Mouse (Mus musculus) midbrain, embryonic 14.5 days (tissue): Measurements from ENCODE around the gene Tfam. TPM values are rescaled to one million over a fixed set of nuclear protein-coding genes. Genes with fewer than 3 reads are reported as not detected.

ENCODE experiments used
- ATAC-seq: fragments of 200-750 bp; cut with Nextera tagmentation; 2 replicates; pipeline ENCODE4 v1.8.0; 2017; ENCODE audit warnings: moderate number of reproducible peaks, moderate library complexity; ENCODE audit not compliant: low FRiP score, low TSS enrichment
- DNase-seq: peaks from one replicate; pipeline ENCODE4 v3.0.0-alpha.2; 2015
- H3K27ac ChIP-seq: fragments of 300-500 bp; sonication (generic); replicated peaks from 2 replicates; pipeline ENCODE4 v1.5.1; 2014; ENCODE audit warnings: mild to moderate bottlenecking, low read depth, low read length, moderate library complexity
- H3K27me3 ChIP-seq: fragments of 300-500 bp; sonication (generic); 2 replicates; pipeline ENCODE4 v1.6.1; 2014; ENCODE audit warnings: low read length, control low read depth, mixed read lengths; ENCODE audit not compliant: control insufficient read depth, insufficient read depth
- H3K36me3 ChIP-seq: fragments of 300-500 bp; sonication (generic); 2 replicates; pipeline ENCODE4 v1.6.1; 2014; ENCODE audit warnings: low read length, control low read depth; ENCODE audit not compliant: control insufficient read depth, insufficient read depth
- H3K4me1 ChIP-seq: fragments of 300-500 bp; sonication (generic); 2 replicates; pipeline ENCODE4 v1.6.1; 2014; ENCODE audit warnings: mild to moderate bottlenecking, antibody characterized with exemption, low read length, control low read depth; ENCODE audit not compliant: control insufficient read depth, insufficient read depth
- H3K4me2 ChIP-seq: fragments of 300-500 bp; sonication (generic); 2 replicates; pipeline ENCODE4 v1.6.1; 2014; ENCODE audit warnings: mild to moderate bottlenecking, low read length, moderate library complexity
- H3K4me3 ChIP-seq: fragments of 300-500 bp; sonication (generic); replicated peaks from 2 replicates; pipeline ENCODE4 v1.5.1; 2014; ENCODE audit warnings: low read depth, low read length
- H3K9ac ChIP-seq: fragments of 300-500 bp; sonication (generic); replicated peaks from 2 replicates; pipeline ENCODE4 v1.6.1; 2014; ENCODE audit warnings: mild to moderate bottlenecking, low read length, moderate library complexity
- H3K9me3 ChIP-seq: fragments of 300-500 bp; sonication (generic); 2 replicates; pipeline ENCODE4 v1.6.1; 2016; ENCODE audit warnings: low read length, control low read depth, mixed read lengths; ENCODE audit not compliant: control insufficient read depth
- WGBS: fragments of 180-500 bp; shearing (Covaris S2); extraction: QIAGEN DNeasy Blood & Tissue Kit; methylation state at CpG from one replicate; pipeline ENCODE4 v1.1.7; 2014; 5-methylcytosine and 5-hydroxymethylcytosine counted together
- polyA plus RNA-seq: library from polyadenylated mRNA; unstranded; fragments of >200 nt; fragmentation: Nextera tagmentation; extraction: Ambion mirVana; gene quantifications from 2 replicates; pipeline ENCODE4 v1.2.1, GENCODE M21; 2014

Gene Tfam
- polyA plus RNA-seq: 38.5 and 50.1 TPM in 2 replicates

GRCm38 (mm10) chr10:71238240-71238554 lies at the start of gene Tfam:
TSS of gene Tfam (minus strand) at chr10:71238280.
- ATAC-seq (no peak), DNase-seq (no peak)
- peaks cover 21% of the 10 kb centered on the region for H3K36me3 ChIP-seq
- H3K4me3 ChIP-seq: peak within 1 kb of the TSS; percentile 86
- H3K9me3 ChIP-seq: no peaks in the 10 kb centered on the region
- H3K4me2 ChIP-seq: peak within 1 kb of the TSS; percentile 71
- H3K27ac ChIP-seq: peak within 1 kb of the TSS; percentile 70
- peaks cover 5% of the 10 kb centered on the region for H3K4me1 ChIP-seq
- WGBS: 5% methylated on average over 7 of the region's 7 CpGs
- no peaks in the 10 kb centered on the region for H3K27me3 ChIP-seq
- peak within 1 kb of the TSS; percentile 84 for H3K9ac ChIP-seq

DNA sequence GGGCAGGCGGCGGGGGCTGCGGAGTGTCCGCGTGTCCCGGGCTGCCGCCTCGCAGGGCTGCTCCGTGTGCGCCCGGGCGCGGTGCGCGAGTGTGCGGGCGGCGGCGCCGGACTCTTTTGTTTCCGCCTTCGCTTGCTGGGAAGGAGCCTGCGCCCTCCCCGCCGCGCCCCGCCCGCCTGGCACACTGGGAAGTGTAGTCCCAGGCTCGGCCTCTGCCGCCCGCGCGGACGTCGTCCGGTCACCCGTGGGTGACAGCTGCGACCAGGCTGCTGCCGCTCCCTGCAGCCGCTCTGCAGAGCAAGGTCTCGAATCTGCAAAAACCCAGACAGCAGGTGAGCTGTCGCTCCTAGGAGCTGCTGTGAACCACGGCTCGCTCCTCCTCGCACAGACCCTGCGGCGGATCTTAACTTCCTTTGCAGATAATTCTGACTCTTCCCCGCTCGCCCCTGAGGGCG lies 47.1 kb upstream of the Tfam start, which contains the start of gene Ube2d1:
Gene Ube2d1, minus strand, starts transcription at position 137 of the 455 bp plus-strand sequence.
- under 1% methylated on average over 47 of the region's 50 CpGs for WGBS
- DNase-seq: peak; percentile 94
- Histone ChIP-seq H3K4me3 (peak within 1 kb of the TSS; percentile 99), H3K4me1 (peaks cover 33% of the 10 kb centered on the region), H3K36me3 (peaks cover 5% of the 10 kb centered on the region), H3K27me3 (no peaks in the 10 kb centered on the region), H3K9me3 (no peaks in the 10 kb centered on the region), H3K9ac (peak within 1 kb of the TSS; percentile 99), H3K27ac (peak within 1 kb of the TSS; percentile 90), H3K4me2 (peak within 1 kb of the TSS; percentile 59)
- ATAC-seq: peak; percentile 95

DNA sequence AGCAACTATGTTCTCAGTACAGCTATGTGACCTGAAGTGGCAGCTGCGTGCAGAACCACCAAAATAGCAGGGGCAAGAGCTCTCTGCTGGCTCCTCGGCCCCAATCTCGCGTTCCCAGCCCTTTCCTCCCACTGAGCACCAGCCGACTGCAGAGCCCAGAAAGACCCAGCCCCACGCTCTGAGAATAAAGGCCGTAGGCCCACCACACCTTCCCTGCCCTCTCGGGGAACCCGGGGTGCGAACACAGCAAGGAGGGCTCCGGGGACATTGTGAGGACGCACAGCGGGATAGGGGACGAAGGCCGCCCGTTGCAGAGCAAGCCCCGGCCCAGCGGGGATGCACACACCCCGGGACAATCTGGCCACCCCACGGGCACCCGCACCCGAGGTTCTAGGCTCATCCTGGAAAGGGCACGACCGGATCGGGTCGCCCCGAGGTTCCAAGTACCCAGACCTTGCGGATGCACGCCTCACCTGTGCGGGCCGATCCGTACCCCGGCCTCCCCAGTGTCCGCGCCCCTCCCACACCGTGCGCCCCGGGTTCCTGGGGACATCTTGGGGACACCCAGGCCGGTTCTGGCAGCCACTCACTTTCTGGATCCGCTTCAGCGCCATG lies 46.5 kb upstream of the Tfam start:
- Histone ChIP-seq H3K27me3 (no peaks in the 10 kb centered on the region), H3K27ac (peak overlapping the region; percentile 90), H3K4me3 (peak overlapping the region; percentile 99), H3K9ac (peak overlapping the region; percentile 99), H3K9me3 (no peaks in the 10 kb centered on the region), H3K4me2 (peak overlapping the region; percentile 59), H3K4me1 (peaks cover 37% of the 10 kb centered on the region), H3K36me3 (peaks cover 5% of the 10 kb centered on the region)
- peak; percentile 81 for ATAC-seq
- under 1% methylated on average over 41 of the region's 41 CpGs for WGBS
- peak; percentile 70 for DNase-seq

GRCm38 (mm10) chr10:71284131-71284510 lies 46.0 kb upstream of the Tfam start:
- peak overlapping the region; percentile 90 for H3K27ac ChIP-seq
- peaks cover 39% of the 10 kb centered on the region for H3K4me1 ChIP-seq
- H3K9ac ChIP-seq: peak overlapping the region; percentile 99
- DNase-seq (peak; percentile 37), ATAC-seq (no peak)
- WGBS: 14% methylated on average over 8 of the region's 8 CpGs
- peak overlapping the region; percentile 59 for H3K4me2 ChIP-seq
- peak overlapping the region; percentile 99 for H3K4me3 ChIP-seq
- H3K9me3 ChIP-seq: no peaks in the 10 kb centered on the region
- no peaks in the 10 kb centered on the region for H3K27me3 ChIP-seq
- H3K36me3 ChIP-seq: peaks cover 5% of the 10 kb centered on the region

- 46% methylated on average over 9 of the region's 9 CpGs for WGBS
- peak; percentile 48 for DNase-seq
- H3K9ac ChIP-seq: no peak overlapping the region
- ATAC-seq: peak; percentile 11; the same call in 1 of the 2 replicates
- H3K9me3 ChIP-seq: no peaks in the 10 kb centered on the region
- H3K4me2 ChIP-seq: no peak overlapping the region
- H3K27me3 ChIP-seq: no peaks in the 10 kb centered on the region
- H3K36me3 ChIP-seq: 0 out of 2 replicates have a peak, but pooled peaks cover 2% of the 10 kb centered on the region
- peaks cover 20% of the 10 kb centered on the region for H3K4me1 ChIP-seq
- H3K27ac ChIP-seq: peak overlapping the region; percentile 14; the same call in 1 of the 2 replicates
- H3K4me3 ChIP-seq: no peak overlapping the region
Observed at GRCm38 (mm10) chr10:71273008-71273739, 35.1 kb upstream of the Tfam start.

DNA sequence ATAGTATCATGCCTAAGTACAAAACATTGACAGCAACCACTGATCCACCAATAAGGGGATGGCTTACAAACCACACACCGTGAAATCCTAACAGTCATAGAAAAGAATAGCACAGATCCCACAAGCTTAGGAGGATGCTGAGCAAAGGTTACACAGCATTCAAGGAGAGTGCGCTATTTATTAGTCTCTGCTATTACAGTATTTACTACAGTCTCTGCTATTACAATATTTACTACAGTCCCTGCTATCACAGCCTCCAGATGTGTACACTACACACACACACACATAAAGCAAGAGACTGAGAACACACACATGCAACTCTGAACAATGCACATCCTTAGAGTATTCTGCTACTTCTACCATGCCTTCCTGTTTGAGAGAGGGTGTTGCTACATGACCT lies 29.9 kb upstream of the Tfam start:
- peaks cover 6% of the 10 kb centered on the region for H3K4me1 ChIP-seq
- H3K27ac ChIP-seq: no peak overlapping the region
- no peak overlapping the region for H3K4me2 ChIP-seq
- H3K9ac ChIP-seq: no peak overlapping the region
- H3K4me3 ChIP-seq: no peak overlapping the region
- WGBS: 92% methylated on average over 2 of the region's 2 CpGs
- DNase-seq (no peak), ATAC-seq (no peak)
- peaks cover 1% of the 10 kb centered on the region; the same call in 1 of the 2 replicates for H3K36me3 ChIP-seq
- no peaks in the 10 kb centered on the region for H3K9me3 ChIP-seq
- no peaks in the 10 kb centered on the region for H3K27me3 ChIP-seq

DNA sequence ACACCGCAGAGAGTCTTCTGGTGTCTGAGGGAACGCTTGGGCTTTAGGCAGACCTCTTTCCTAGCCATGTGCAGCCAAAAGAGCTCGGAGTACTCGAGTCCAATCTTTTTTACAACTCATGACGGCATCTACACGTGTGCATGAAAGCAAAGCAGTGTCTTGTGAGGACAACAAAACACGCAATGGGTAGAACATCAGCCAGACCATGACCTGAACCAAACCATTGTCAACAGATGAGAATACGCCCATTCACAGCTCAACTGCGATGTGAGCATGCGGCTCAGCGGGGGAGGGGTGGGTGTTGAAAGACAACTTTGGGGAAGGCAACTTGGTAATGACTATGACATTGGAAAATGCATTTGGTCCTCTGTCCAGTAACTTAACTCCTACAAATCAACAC lies 29.4 kb upstream of the Tfam start:
- Histone ChIP-seq H3K4me2 (no peak overlapping the region), H3K4me3 (no peak overlapping the region), H3K36me3 (peaks cover 5% of the 10 kb centered on the region; the same call in 1 of the 2 replicates), H3K9ac (no peak overlapping the region), H3K27ac (no peak overlapping the region), H3K27me3 (no peaks in the 10 kb centered on the region), H3K9me3 (no peaks in the 10 kb centered on the region), H3K4me1 (peaks cover 1% of the 10 kb centered on the region; the same call in 1 of the 2 replicates)
- ATAC-seq: no peak
- DNase-seq: no peak
- WGBS: 89% methylated on average over 11 of the region's 11 CpGs

DNA sequence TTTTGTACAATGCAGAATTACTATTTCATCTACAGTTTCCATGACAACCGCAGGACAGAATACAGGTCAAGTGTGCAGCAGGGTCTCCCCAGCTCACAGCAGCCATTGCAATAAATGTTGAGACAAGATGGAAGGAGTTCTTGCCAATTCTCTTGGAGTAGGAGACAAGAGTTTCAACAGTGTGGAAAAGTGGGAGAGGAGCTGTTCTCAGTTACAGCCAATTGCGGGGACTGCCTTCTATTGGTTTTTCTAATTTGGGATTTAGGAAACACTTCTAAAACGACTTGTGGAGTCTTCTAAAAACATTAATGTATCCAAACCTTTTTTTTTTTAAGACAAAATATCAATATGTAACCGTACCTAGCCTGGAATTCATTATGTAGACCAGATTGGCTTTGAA lies 27.0 kb upstream of the Tfam start:
- H3K27ac ChIP-seq: no peak overlapping the region
- ATAC-seq (no peak), DNase-seq (no peak)
- H3K27me3 ChIP-seq: no peaks in the 10 kb centered on the region
- H3K4me1 ChIP-seq: no peaks in the 10 kb centered on the region
- H3K9ac ChIP-seq: no peak overlapping the region
- WGBS: 95% methylated on average over 4 of the region's 4 CpGs
- H3K4me3 ChIP-seq: no peak overlapping the region
- peaks cover 18% of the 10 kb centered on the region; the same call in 1 of the 2 replicates for H3K36me3 ChIP-seq
- H3K4me2 ChIP-seq: no peak overlapping the region
- H3K9me3 ChIP-seq: no peaks in the 10 kb centered on the region
